Mouse (Mus musculus): ENCODE results near the gene Mta1. TPM values are rescaled to one million over a fixed set of nuclear protein-coding genes. Genes with fewer than 3 reads are reported as not detected.

The Mta1 gene
- polyA plus RNA-seq, 1 experiment from 2014 or later = 3.8 TPM

- no peak for ATAC-seq (ENCODE audit: insufficient read depth)
- H3K4me1 ChIP-seq (replicated peaks) = peaks cover 31% of the 10 kb centered on the region
- WGBS (ENCODE audit: insufficient replicate concordance) = 74% methylated on average over 6 of the region's 6 CpGs
- no peaks in the 10 kb centered on the region for H3K9me3 ChIP-seq (replicated peaks)
- no peak overlapping the region for H3K9ac ChIP-seq
- no peak overlapping the region for H3K27ac ChIP-seq (replicated peaks)
- H3K27me3 ChIP-seq = no peaks in the 10 kb centered on the region
- H3K4me2 ChIP-seq = no peak overlapping the region
- no peak overlapping the region for H3K4me3 ChIP-seq (replicated peaks)
- peaks cover 28% of the 10 kb centered on the region for H3K36me3 ChIP-seq (replicated peaks)
Observed at GRCm38 (mm10) chr12:113071321-113071720, 26.8 kb upstream of the Mta1 start.

GRCm38 (mm10) chr12:113071827-113072226, 26.3 kb upstream of the Mta1 start:
- no peak for ATAC-seq (ENCODE audit: insufficient read depth)
- H3K9me3 ChIP-seq (replicated peaks) = no peaks in the 10 kb centered on the region
- no peak overlapping the region for H3K4me2 ChIP-seq
- peaks cover 31% of the 10 kb centered on the region for H3K4me1 ChIP-seq (replicated peaks)
- H3K9ac ChIP-seq = no peak overlapping the region
- no peak overlapping the region for H3K27ac ChIP-seq (replicated peaks)
- H3K4me3 ChIP-seq (replicated peaks) = no peak overlapping the region
- peaks cover 28% of the 10 kb centered on the region for H3K36me3 ChIP-seq (replicated peaks)
- WGBS (ENCODE audit: insufficient replicate concordance) = 65% methylated on average over 6 of the region's 6 CpGs
- H3K27me3 ChIP-seq = no peaks in the 10 kb centered on the region

- Histone ChIP-seq H3K4me2 (peak overlapping the region; percentile 93), H3K27me3 (no peaks in the 10 kb centered on the region), H3K9ac (peak overlapping the region; percentile 54), H3K9me3 (replicated peaks) (no peaks in the 10 kb centered on the region), H3K4me3 (replicated peaks) (peak overlapping the region; percentile 60), H3K4me1 (replicated peaks) (peaks cover 31% of the 10 kb centered on the region), H3K27ac (replicated peaks) (0 out of 2 replicates have a peak overlapping the region, but pooled peaks have one; percentile 7), H3K36me3 (replicated peaks) (peaks cover 27% of the 10 kb centered on the region)
- peak; percentile 26 for ATAC-seq (ENCODE audit: insufficient read depth)
- WGBS (ENCODE audit: insufficient replicate concordance) = 11% methylated on average over 15 of the region's 15 CpGs
Observed at GRCm38 (mm10) chr12:113073420-113074328, 24.4 kb upstream of the Mta1 start.

GRCm38 (mm10) chr12:113074329-113075062, 23.6 kb upstream of the Mta1 start, which contains the start of gene Tex22:
Gene Tex22 (plus strand): TSS chr12:113074502.
- 0 out of 2 replicates have a peak, but pooled peaks cover 5% of the 10 kb centered on the region for H3K27me3 ChIP-seq
- H3K27ac ChIP-seq (replicated peaks) = peak within 1 kb of the TSS; percentile 81
- peaks cover 31% of the 10 kb centered on the region for H3K4me1 ChIP-seq (replicated peaks)
- peak; percentile 72 for ATAC-seq (ENCODE audit: insufficient read depth)
- H3K9ac ChIP-seq = peak within 1 kb of the TSS; percentile 54
- H3K4me2 ChIP-seq = peak within 1 kb of the TSS; percentile 93
- 3% methylated on average over 32 of the region's 32 CpGs for WGBS (ENCODE audit: insufficient replicate concordance)
- no peaks in the 10 kb centered on the region for H3K9me3 ChIP-seq (replicated peaks)
- peaks cover 18% of the 10 kb centered on the region for H3K36me3 ChIP-seq (replicated peaks)
- H3K4me3 ChIP-seq (replicated peaks) = peak within 1 kb of the TSS; percentile 60

- H3K4me2 ChIP-seq = peak overlapping the region; percentile 93
- WGBS (ENCODE audit: insufficient replicate concordance) = 5% methylated on average over 10 of the region's 10 CpGs
- ATAC-seq (ENCODE audit: insufficient read depth) = peak; percentile 74
Observed at GRCm38 (mm10) chr12:113075063-113075454, 23.0 kb upstream of the Mta1 start.

GRCm38 (mm10) chr12:113075486-113075885, 22.6 kb upstream of the Mta1 start:
- Histone ChIP-seq H3K9ac (peak overlapping the region; percentile 27; the same call in 1 of the 2 replicates), H3K4me3 (replicated peaks) (no peak overlapping the region), H3K4me1 (replicated peaks) (peaks cover 31% of the 10 kb centered on the region), H3K27ac (replicated peaks) (no peak overlapping the region), H3K4me2 (peak overlapping the region; percentile 93), H3K9me3 (replicated peaks) (no peaks in the 10 kb centered on the region), H3K27me3 (peaks cover 7% of the 10 kb centered on the region; the same call in 1 of the 2 replicates), H3K36me3 (replicated peaks) (peaks cover 9% of the 10 kb centered on the region)
- WGBS (ENCODE audit: insufficient replicate concordance) = 44% methylated on average over 6 of the region's 6 CpGs
- ATAC-seq (ENCODE audit: insufficient read depth) = no peak

More at GRCm38 (mm10) chr12:113075063-113075454, 23.0 kb upstream of the Mta1 start:
- Histone ChIP-seq H3K27ac (replicated peaks) (peak overlapping the region; percentile 81), H3K9me3 (replicated peaks) (no peaks in the 10 kb centered on the region), H3K27me3 (0 out of 2 replicates have a peak, but pooled peaks cover 5% of the 10 kb centered on the region), H3K4me1 (replicated peaks) (peaks cover 31% of the 10 kb centered on the region), H3K36me3 (replicated peaks) (peaks cover 13% of the 10 kb centered on the region), H3K4me3 (replicated peaks) (peak overlapping the region; percentile 60), H3K9ac (peak overlapping the region; percentile 54)

- Histone ChIP-seq H3K27ac (replicated peaks) (no peak overlapping the region), H3K9ac (no peak overlapping the region), H3K9me3 (replicated peaks) (no peaks in the 10 kb centered on the region), H3K27me3 (peaks cover 28% of the 10 kb centered on the region), H3K36me3 (replicated peaks) (no peaks in the 10 kb centered on the region), H3K4me2 (no peak overlapping the region), H3K4me1 (replicated peaks) (no peaks in the 10 kb centered on the region), H3K4me3 (replicated peaks) (no peak overlapping the region)
- 61% methylated on average over 3 of the region's 3 CpGs for WGBS (ENCODE audit: insufficient replicate concordance)
- ATAC-seq (ENCODE audit: insufficient read depth) = no peak
Observed at GRCm38 (mm10) chr12:113087276-113087675, 10.8 kb upstream of the Mta1 start.

GRCm38 (mm10) chr12:113088026-113088425, 10.1 kb upstream of the Mta1 start:
- peaks cover 28% of the 10 kb centered on the region for H3K27me3 ChIP-seq
- no peaks in the 10 kb centered on the region for H3K4me1 ChIP-seq (replicated peaks)
- no peak overlapping the region for H3K27ac ChIP-seq (replicated peaks)
- no peak overlapping the region for H3K4me3 ChIP-seq (replicated peaks)
- H3K9me3 ChIP-seq (replicated peaks) = no peaks in the 10 kb centered on the region
- H3K36me3 ChIP-seq (replicated peaks) = no peaks in the 10 kb centered on the region
- no peak overlapping the region for H3K4me2 ChIP-seq
- H3K9ac ChIP-seq = no peak overlapping the region
- no peak for ATAC-seq (ENCODE audit: insufficient read depth)
- 53% methylated on average over 4 of the region's 4 CpGs for WGBS (ENCODE audit: insufficient replicate concordance)

- no peak overlapping the region for H3K9ac ChIP-seq
- H3K36me3 ChIP-seq (replicated peaks) = no peaks in the 10 kb centered on the region
- WGBS (ENCODE audit: insufficient replicate concordance) = 63% methylated on average over 6 of the region's 6 CpGs
- no peak overlapping the region for H3K27ac ChIP-seq (replicated peaks)
- no peak overlapping the region for H3K4me3 ChIP-seq (replicated peaks)
- H3K4me1 ChIP-seq (replicated peaks) = no peaks in the 10 kb centered on the region
- no peaks in the 10 kb centered on the region for H3K9me3 ChIP-seq (replicated peaks)
- ATAC-seq (ENCODE audit: insufficient read depth) = no peak
- H3K4me2 ChIP-seq = no peak overlapping the region
- peaks cover 27% of the 10 kb centered on the region for H3K27me3 ChIP-seq
Observed at GRCm38 (mm10) chr12:113089107-113089506, 9.0 kb upstream of the Mta1 start.

- Histone ChIP-seq H3K36me3 (replicated peaks) (no peaks in the 10 kb centered on the region), H3K27ac (replicated peaks) (no peak overlapping the region), H3K4me3 (replicated peaks) (no peak overlapping the region), H3K9ac (no peak overlapping the region), H3K9me3 (replicated peaks) (no peaks in the 10 kb centered on the region), H3K4me2 (no peak overlapping the region), H3K27me3 (peaks cover 23% of the 10 kb centered on the region), H3K4me1 (replicated peaks) (no peaks in the 10 kb centered on the region)
- ATAC-seq (ENCODE audit: insufficient read depth) = no peak
- WGBS (ENCODE audit: insufficient replicate concordance) = 81% methylated on average over 17 of the region's 17 CpGs
Observed at GRCm38 (mm10) chr12:113090053-113090452, 8.0 kb upstream of the Mta1 start.

- ATAC-seq (ENCODE audit: insufficient read depth) = no peak
- peak overlapping the region; percentile 97; the same call in 1 of the 2 replicates for H3K4me2 ChIP-seq
- H3K4me3 ChIP-seq (replicated peaks) = no peak overlapping the region; the same call in 1 of the 2 replicates
- peaks cover 41% of the 10 kb centered on the region for H3K4me1 ChIP-seq (replicated peaks)
- H3K36me3 ChIP-seq (replicated peaks) = no peaks in the 10 kb centered on the region
- no peak overlapping the region for H3K27ac ChIP-seq (replicated peaks)
- peaks cover 21% of the 10 kb centered on the region; the same call in 1 of the 2 replicates for H3K27me3 ChIP-seq
- WGBS (ENCODE audit: insufficient replicate concordance) = 63% methylated on average over 5 of the region's 5 CpGs
- H3K9me3 ChIP-seq (replicated peaks) = no peaks in the 10 kb centered on the region
- no peak overlapping the region for H3K9ac ChIP-seq
Observed at GRCm38 (mm10) chr12:113097040-113097439, 1.0 kb upstream of the Mta1 start.

Data from liver, embryonic 15.5 days (tissue).